Mouse (Mus musculus) testis, adult 2 months (tissue): ENCODE results near the gene Unc45a.

ENCODE experiments used
- CTCF ChIP-seq: fragments of 200-500 bp; IDR thresholded peaks from 2 replicates; pipeline ENCODE4 v1.5.1; 2012; ENCODE audit warnings: low read depth, mild to moderate bottlenecking, inconsistent platforms, low read length, moderate library complexity; ENCODE audit not compliant: control insufficient read depth, insufficient read depth, insufficient replicate concordance
- POLR2A ChIP-seq: fragments of 200-500 bp; IDR thresholded peaks from 2 replicates; pipeline ENCODE4 v1.6.1; 2012; ENCODE audit warnings: low read depth, mild to moderate bottlenecking, inconsistent platforms, low read length, moderate library complexity; ENCODE audit not compliant: control insufficient read depth

- peak; percentile 49; the same call in 1 of the 2 replicates for TF ChIP-seq POLR2A
- no peak for TF ChIP-seq CTCF
Measured at GRCm38 (mm10) chr7:80370649-80371040, 29.8 kb upstream of the Unc45a start.
